Mouse (Mus musculus) granulocyte monocyte progenitor cell, adult 5-6 weeks (primary cell): ENCODE data around the gene Exoc6b. TPM values are rescaled to one million over a fixed set of nuclear protein-coding genes. Genes with fewer than 3 reads are reported as not detected.

Source experiments
- ATAC-seq: replicated peaks from 2 replicates; pipeline ENCODE4 v1.8.0; 2016; ENCODE audit warnings: mild to moderate bottlenecking, moderate TSS enrichment, inconsistent platforms; ENCODE audit not compliant: poor library complexity, severe bottlenecking
- total RNA-seq, 2 experiments: library from RNA; stranded (forward) in 1 of 2; stranded (reverse) in 1 of 2; fragments of 200-712, 200-1000 nt in 1 of 2; fragments of >200 nt in 1 of 2; fragmentation: Nextera tagmentation in 1 of 2; gene quantifications; 2 replicates each; pipeline ENCODE4 v1.2.3; 2014 to 2017

Exoc6b gene
- total RNA-seq, 2 experiments from 2014 or later, result 8.0 to 15.9 TPM

DNA sequence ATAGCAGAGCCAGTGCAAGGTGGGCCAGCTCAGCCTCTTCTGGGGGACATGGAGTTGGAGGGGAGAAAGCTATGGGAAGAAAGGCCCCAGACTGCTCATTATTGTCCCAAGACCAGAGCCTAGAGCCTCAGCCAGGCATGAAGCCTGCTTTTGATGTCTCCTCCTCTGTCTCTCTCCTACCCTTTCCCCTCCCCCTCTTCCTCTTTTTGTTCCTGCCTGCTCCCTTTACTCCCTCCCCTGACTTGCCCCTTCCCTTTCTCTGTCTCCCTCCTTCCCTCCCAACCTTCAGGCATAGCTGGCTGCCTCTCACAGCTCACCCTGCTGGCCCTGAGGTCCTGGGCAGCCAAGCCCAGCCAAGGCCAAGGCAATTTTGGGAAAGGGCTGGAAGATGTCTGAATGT lies 499.7 kb downstream of the Exoc6b start:
- peak; percentile 74 for ATAC-seq

DNA sequence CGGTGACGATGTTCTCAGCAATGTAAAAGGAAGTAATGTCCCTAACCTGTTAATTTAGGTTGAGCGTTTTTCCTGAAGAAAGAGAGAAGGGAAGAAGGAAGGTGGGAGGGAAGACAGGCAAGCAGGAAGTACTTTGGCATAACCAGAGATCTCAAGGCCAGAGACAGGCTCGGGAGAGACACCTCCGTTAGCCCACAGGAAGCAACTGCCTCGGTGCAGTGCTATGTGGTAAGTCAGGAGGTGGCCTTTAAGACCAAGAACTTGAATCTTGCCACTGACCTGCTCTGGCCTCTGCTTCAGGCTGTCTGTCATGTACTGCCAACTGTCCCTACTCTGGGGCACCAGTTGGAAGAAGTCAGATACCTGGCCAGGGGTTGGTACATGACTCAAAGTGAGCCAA lies 500.4 kb downstream of the Exoc6b start:
- peak; percentile 60 for ATAC-seq

Other genes with a start within 250 kb of the Exoc6b start
- 23.9 and 29.4 TPM in 2 replicates for gene Spr, start 68.3 kb upstream of the Exoc6b start, total RNA-seq (2014; fragmentation: Nextera tagmentation)
- 17.5 and 17.7 TPM in 2 replicates for gene Spr, start 68.3 kb upstream of the Exoc6b start, total RNA-seq (2017)
- not detected in 2 replicates for gene Emx1, start 117.9 kb upstream of the Exoc6b start, total RNA-seq (2014; fragmentation: Nextera tagmentation)
- not detected in 2 replicates for gene Emx1, start 117.9 kb upstream of the Exoc6b start, total RNA-seq (2017)